Mouse (Mus musculus): ENCODE data around the gene Gnai2.

Gnai2 gene

DNA sequence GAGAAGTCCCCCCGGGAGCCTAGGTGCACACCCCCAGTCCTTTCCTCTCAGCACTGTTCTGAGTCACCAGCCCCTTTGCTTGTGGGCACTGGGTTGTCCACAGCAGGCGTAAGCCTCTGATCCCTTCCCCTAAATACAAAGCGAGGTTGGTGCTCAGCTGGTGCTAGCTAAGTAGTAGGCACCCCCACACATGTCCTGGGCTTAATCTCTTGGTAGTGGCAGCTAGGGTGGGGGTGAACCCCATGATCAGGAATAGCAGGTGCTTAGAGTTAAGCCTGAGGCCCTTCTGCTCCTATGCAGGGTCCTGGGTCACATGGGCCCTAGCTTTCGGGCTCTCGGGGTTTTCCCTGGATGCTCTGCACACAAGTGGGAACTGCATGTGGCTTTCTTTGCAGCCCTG lies 22.0 kb upstream of the Gnai2 start:
- no peak for DNase-seq

DNA sequence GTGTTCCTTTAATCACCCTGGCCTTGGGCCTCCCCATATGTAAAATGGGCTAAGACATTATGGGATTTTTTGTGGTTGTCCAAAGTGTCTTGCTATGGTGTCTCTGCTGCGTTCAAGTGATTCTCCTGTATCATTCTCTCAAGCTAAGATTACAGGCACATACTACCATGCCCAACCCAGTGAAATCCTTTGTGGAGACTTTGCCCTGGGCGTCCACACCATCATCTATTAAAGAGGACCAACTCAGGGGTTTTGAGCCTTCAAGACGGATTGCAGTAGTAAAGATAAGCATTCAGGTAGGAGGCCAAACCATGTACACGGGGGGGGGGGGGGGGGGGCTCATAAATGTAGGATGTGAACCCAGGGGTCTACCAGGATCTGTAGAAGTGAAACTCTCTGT lies 19.4 kb upstream of the Gnai2 start:
- DNase-seq = no peak

DNA sequence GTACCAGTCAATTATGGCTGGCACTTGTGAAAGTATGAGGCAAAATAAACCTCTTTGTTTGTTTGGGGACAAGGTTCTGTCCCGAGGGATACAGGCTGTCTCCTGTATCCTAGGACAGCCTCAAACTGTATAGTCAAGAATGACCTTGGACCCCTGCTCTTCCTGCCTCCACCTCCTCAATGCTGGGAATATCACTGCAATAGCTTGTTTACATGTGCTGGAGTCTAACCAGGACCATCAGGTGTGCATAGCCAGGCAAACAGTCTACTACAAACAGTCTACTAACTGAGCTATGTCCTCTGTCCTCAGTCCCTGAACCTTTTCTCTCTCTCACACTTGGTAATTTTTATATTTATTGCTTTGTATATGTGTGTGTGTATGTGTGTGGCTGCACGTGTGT lies 18.3 kb upstream of the Gnai2 start:
- no peak for DNase-seq

DNA sequence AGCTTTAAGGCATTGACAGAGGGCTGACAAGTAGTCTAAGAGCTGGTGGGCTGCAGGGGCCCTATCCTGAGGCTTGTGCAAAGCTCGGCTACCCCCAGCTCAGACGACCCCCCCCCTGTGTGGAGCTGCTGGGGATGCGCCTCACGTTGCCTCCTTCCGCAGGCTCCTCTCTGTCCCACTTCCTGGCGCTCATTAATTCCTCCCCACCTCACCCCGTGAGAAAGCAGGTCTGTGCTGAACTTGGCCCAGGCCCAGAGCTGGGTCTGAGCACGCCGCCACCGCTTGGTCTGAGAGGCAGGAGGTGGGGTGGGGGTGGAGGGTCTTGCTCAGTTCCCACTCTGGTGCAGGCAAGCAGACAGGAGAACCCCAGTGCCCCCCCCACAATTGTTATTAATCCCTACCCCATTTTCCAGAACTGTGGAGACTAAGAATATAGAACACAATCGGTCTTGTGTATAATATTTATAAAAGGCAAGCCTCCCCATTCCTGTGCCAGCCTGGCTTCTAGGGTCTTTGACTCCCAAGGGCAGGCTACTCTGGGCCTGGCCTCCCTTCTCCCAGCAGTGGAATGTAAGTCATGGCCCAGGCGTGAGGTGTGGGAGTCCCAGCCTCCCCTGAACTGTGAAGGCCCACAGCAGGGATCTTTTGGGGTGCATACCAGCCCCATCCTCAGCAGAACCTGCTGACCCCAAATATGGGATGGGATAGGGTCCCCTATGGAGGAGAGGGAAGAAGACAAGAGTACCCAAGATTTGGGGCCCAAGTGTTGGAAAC lies 15.7 kb upstream of the Gnai2 start:
- no peak for DNase-seq

DNA sequence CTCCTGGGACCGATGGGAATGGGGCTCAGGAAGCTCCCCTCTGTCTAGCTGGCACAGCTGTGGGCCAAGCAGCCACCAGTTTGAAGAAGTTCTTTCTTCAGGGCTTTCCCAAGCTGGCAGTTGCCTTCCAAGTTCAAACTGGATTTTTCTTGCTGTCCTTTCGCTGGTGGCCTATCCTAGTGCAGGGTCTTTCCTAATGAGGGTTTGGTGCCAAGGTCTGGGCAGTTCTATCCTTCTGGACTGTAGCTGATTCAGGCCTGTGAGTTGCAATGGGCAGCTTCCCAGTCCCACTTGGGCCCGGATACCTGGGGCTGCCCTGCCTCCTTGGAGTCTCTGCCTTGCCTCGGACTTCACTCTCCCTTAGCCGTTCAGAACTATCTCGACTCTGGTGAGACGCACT lies 15.1 kb upstream of the Gnai2 start:
- DNase-seq = no peak

DNA sequence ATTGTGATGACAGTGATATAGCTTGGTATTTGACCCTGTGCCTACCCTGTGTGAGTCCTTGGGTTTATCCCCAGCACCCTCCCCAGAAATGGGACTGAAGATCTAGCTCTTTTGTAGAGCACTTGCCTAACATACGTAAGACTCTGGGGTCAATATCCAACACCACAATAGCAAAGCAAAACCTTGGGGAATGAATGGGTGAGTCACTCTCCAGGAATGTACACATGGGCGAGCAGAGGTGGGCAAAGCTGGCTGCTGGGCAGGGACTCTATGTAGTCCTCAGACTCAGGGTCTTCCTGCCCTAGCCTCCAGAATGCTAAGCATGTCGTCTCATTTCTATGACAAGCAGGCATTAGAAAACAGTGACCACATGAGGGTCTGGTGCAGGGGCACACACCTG lies 13.6 kb upstream of the Gnai2 start:
- no peak for DNase-seq

DNA sequence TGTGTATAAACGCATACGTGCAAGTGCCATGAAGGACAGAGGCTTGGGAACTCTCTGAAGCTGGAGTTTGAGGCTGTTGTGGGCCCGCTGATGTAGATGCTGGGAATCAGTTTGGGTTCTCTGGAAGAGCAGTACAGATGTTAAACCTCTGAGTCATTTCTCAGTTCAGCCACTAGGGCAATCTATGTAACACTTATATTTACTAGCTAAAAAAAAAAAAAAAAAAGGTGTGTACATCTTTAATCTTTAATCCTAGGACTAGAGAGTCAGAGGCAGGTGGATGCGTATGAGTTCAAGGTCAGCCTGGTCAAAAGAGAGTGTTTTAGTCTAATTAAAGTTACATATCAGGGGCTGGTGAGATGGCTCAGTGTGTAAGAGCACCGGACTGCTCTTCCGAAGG lies 11.8 kb upstream of the Gnai2 start:
- no peak for DNase-seq

DNA sequence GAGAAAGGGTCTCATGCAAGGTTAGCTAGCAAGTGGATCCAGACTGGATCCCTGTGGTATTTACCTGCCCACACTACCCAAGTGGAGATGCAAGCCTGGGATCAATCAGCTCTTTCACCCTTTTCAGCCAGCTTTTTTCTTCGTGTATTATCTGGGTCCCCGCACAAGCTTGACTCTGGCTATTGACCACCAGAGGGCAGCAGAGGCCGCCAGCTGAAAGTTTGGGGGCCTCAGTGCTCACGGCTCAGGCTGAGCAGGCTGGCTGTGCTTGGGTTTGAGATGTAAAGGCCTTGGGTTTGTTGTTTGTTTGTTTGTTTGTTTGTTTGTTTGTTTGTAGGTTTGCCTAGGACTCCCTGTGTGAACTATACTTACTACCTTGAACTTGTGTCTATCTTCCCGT lies 10.4 kb upstream of the Gnai2 start:
- peak; percentile 85 for DNase-seq

DNA sequence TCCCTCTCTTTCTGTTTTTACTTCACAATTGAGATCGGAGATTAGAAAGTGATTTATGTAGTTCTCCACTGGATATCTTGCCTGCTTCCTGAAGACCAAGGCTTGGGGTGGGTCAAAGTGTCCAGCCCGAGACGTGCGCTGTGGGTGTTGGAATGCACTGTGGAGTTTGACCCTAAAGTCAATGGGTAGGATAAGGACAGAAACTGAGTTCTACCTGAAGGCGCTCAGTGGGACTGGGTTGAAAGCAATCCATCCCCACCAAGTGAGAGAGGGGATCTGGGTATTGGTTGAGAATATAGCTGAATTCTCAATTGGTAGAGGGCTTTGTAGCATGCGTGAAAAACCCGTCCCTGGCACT lies 10.0 kb upstream of the Gnai2 start:
- DNase-seq = no peak

DNA sequence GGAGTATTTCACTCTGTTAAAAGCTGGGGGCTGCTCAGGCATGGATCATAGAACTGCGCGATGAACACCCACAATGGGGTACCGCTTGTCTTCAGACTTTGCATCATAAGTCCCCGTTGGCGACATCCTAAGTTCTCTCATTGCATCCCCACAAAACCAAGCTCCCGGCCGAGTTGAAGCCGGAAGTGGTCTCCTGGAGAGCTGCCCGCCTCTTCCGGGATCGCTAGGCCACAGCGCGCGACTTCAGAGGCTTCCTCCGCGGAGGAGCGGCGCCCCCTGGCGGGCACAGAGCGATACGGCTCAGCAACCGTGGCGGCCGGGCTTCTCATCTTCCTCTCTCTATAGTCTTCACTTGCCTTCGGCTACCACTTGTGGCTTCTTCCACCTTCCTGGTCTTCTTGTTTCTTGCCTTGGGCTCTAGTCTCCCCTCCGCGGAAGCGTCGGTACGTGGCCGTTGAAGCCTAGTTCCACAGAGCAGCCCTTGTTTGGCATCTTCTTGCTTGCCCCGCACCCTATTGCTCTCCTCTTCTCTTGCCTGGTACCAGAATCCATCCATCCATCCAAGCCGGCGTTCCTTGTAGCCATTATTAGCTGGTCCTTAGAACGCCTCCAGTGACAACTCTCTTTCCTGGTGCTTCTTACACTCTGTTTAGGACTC lies 9.5 kb upstream of the Gnai2 start:
- peak; percentile 93 for DNase-seq

DNA sequence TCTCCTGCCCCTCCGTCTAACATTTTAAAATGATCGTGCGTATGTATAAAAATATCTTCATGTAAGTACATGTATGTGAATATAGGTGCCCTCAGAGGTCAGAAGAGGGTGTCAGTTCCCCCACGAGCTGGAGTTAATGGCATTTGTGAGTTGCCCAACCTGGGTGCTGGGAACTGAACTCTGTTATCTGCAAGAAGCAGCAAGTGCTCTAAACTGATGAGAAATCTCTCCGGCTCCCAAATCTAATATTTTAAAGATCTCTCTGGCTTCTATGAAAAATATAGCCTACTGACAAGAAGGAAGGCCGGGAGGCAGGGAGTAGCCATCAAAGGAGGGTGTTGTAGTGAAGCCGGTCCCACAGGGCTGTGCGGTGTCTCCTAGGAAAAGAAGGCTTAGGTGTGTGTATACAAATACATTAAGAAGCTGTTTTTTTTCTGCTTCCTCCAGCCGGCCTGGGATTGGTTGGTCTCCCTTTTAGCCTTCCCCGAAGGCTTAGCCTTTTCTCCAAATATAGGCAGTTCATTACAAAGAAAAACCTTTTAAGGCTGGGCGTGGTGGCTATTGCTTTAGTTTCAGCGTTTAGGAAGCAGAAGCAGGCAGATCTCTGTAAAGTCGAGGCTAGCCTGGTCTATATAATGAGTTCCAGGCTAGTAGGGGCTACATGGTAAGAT lies 8.5 kb upstream of the Gnai2 start:
- no peak for DNase-seq

DNA sequence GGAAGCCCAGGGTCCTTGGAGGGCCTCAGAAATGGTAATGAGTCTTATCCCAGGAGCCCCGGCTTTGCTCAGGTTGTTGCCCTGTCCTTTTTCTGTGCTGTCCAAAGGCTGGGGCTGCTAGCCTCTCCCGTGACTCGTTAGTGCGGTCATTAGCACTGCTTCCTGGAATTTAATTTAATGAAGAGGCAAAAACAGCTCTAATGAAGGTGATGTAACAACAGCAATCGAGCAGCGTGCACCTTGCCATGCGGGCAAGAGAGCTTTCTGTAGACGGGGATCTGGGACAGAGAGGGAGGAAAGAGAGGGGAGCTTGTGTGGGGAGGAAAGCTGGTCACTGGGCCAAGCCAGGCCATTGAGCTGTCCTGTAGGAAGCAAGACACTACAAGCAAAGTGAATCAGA lies 6.5 kb upstream of the Gnai2 start:
- DNase-seq = no peak

DNA sequence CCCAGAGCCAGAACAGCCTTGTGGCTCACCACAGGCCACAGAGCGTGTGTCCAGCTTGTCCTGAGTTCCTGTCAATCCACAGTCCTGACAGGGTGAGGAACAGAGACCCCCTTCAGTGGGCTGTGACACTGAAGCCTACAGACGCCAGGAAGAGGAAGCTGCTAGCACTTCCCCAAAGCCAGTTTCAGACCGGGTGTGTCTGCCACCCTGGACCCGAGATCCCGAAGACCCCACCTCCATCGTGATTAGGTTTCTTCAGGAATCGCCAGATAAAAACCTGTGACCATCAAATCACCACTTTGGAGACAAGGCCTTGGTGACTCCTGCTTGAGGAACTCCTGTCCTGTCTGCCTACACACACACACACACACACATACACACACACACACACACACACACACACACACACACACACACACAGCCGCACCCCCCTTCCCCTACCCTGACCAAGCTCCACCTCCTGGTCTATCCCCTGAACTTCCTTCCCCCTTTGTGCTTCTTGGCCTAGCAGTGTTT lies 5.1 kb upstream of the Gnai2 start:
- DNase-seq = peak; percentile 65

DNA sequence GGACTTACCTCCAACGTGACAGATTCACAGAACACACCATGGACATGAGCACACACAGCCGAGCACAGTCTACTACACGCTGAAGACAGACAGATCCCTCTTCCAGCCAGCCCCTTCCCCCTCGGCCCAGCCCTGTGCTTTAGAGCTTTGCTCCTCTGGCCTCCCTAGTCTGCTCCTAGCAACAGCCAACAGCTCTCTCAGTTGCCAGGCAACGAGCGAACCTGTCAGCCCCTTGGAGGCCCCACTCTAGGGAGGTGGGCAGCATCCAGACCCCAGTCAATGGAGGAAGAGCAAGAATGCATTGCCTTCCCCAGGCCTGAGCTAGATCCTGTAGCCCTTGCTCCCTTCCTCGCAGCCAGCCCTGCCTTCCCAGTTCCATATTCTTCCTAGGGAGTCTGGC lies 1.9 kb upstream of the Gnai2 start:
- no peak for DNase-seq

DNA sequence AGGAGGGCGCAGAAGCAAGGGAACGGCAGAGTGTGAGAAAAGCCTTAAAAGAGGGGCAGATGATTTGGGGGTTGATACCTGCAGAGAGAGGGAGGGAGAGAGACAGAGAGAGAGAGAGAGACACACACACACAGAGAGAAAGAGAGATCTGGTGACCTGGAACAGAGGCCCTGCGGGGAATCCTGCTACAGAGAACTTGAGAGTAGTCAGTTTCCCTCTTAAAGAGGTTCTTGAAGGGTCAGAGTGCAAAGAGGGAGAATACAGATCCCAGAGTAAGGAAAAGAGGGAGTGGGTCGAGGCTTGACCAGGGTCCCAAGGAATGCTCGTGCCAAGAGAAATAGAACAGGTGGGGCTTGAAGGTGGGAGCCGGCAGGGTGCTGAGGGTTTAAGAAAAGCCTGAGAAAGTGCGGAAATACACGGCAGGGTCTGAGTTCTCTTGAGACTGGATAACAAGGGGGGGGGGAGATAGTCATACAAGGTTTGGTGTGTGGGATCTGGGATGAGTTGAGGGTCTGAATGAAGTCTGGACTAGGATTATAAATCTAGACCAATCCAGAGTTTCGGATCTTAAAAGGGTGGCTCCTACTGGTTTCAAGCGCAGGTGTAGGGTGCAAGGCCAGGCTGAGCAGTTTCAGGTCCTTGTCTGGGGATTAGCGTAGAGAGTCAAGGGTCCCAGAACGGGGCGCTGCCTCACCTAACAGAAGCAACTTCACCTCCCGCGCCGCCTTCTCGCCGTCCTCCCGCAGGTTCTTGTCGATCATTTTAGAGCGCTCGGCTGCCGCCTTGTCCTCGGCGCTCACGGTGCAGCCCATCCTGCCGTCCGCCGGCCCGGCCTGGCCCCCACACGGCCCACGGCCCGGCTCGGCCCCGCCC lies 525 bp downstream of the Gnai2 start:
- no peak for DNase-seq

DNA sequence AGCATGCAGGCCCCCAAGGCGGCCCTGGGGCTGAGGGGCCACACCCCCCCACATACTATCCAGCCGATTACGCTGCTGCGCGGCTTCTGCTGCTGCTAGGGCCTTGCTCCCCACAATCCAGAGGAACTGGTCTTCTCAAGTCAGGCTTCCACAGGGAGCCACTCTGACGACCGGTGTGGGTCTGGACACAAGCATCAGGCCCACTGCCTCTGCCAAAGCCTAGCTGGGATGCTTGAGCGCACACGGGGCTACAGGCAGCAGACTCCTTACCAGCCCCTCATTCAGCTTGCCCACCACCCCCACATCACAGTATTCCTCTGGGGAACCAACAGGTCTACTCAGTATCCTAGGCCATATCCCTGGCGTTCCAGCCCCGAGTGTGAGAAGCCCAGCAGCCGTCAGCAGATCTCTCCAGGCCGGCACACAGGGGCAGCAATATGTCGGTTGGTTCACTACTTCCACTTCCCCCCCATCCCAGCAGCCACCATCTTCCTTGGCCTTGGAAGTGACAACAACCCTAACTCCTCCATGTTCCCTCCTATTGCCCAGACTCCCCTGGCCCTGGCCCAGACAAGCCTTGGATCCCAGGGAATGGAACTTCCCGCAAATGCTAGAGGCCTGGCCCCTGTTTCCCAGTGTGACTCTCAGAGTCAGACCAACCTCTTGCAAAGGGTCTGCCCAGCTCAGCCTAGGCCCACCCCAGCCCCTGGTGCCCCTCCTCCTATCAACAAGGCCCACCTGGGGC lies 1.3 kb downstream of the Gnai2 start:
- DNase-seq = peak; percentile 40

DNA sequence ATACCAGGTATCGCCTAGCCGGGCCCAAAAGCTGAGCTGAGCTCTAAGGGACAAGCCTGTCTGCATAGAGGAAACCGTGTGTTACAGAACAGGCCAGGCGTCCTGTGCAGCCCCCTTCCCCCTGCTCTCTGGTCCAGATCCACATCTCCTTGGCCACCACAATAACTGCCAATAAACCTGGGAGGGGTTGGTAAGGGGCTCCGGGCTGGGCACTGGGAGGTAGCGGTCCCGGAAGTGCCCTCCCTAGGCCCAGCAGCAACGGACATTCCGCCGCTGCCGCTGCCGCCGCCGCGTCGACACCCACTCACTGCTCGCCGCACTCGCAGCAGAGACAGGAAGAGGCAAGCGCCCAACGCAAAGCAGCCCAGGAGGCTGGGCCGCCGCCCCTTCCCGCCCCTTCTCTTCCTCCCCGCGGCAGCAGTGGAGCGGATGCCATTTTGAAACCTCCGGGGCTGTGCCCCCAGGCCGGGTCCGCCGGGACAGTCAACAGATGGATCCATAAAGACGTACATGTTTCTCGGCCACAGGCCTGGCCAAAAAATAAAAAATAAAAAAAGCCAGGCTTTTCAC lies 2.0 kb downstream of the Gnai2 start:
- peak; percentile 93 for DNase-seq

DNA sequence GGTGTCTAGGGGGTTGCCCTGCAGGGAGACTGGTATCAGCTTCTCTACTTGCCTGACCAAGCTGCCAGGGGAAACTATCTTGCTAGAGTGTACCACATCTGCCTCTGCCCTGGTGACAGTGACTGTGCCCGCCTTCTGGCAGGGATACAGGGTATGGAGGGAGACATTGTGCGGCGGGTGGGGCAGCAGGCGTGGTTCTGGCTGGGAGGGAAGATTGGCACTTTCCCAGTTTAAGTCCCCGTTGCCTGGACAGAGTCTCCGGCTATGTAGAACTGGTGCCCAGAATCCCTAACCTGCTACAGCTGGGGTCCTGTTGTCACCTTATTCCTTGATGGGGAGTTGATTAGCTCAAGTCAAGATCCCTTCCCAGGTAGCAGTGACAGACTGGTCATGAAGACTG lies 2.7 kb downstream of the Gnai2 start:
- peak; percentile 85 for DNase-seq

DNA sequence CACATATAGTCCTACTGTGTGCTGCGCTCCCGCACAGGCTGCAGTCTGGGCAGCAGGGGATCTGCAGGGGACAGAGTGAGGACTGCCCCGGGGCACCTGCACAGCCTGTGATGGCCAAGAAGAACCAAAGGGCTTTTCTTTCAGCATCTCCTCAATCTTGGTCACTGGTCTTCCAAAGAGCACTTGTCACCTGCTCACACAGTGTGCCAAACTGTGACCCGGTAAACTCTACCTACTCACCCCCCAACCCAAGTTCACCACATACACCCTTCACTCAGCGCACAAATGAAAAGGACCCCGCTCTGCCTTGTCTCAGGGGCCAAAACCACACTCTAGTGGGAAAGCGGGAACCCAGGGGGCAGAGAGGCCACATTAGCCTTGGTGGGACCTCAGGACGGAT lies 3.3 kb downstream of the Gnai2 start:
- DNase-seq = no peak

DNA sequence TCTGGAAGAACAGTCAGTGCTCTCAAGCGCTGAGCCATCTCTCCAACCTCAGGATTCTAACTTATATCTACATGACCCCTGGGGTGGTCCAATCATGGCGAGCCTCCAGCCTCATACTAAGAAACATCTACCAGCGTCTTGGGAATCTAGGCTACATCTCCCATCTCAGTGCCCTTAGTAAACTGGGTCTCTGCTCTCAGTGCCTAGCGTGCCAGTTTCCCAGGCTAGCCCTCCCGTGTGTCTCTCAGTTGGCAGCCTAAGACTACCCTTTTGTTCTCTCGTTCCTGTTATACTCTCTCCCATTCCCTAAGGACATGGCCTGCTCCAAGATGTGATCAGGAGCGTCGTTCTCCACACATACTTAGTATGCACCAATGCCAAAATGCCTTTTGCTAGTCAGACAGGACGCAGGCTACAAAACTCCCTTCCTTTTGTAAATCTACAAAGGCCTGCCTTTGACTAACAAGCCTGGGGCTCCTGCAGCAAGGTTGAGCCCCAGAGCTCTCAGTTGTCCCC lies 3.8 kb downstream of the Gnai2 start:
- DNase-seq = no peak

DNA sequence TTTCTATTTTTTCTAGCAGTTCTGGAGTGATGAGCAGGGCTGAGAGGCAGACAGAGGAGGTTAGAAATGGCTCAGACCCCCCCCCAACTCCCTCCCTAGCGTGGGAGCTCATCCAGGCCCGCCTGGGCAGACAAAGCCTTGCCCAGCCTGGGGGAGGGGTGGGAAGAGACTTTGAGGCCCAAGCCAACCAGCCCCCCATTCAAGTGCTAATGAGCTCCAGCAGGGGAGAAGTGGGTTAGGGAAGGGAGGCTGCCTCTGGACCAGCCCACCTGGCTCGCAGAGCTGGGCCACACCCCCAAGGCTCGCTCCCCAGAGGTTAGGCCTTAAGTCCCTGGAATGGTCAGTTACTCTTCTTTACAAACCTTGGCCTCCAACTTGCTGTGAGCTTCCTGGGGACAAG lies 4.6 kb downstream of the Gnai2 start:
- DNase-seq = no peak
